Mouse (Mus musculus): Measurements from ENCODE around the gene Zfp846.

DNA sequence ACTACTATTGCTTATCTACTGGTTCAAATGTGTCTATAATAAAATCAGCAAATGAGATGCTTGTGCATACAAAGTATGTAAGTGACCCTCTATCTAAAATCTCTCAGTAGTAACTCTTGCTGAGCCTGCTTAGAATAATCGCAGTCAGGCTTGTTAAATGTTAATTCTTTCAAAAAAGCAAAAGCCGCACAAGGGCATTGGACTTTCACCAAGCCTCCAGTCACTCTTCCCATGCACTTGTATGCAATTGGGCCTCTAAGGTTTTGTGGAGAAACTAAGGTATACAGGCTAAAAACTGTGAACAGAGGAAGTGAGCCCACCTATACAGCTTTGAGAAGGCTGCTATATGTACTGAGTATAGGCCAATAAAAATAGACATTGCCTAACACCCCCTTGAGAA is 4.5 kb upstream of the Zfp846 start:
- no peak for TF ChIP-seq POLR2A (IDR thresholded peaks at IDR 0.05; ENCODE audit: borderline replicate concordance, extremely low read depth, insufficient read depth, insufficient read length, poor library complexity, severe bottlenecking)
- TF ChIP-seq CTCF (IDR thresholded peaks at IDR 0.05; ENCODE audit: borderline replicate concordance, extremely low read depth, insufficient read depth, insufficient read length) = no peak

Measured in brain, embryonic 14.5 days (tissue).